Mouse (Mus musculus) thymus, adult 2 months (tissue): Measurements from ENCODE around the gene Dcxr. TPM values are rescaled to one million over a fixed set of nuclear protein-coding genes. Genes with fewer than 3 reads are reported as not detected.
A peak's percentile ranks its signal among the peaks of the same experiment; 100 is the strongest.

Experiments used
- DNase-seq: peaks from one replicate; pipeline ENCODE4 v3.0.0; 2021
- H3K27ac ChIP-seq: fragments of 200-500 bp; 2 replicates; pipeline ENCODE4 v1.5.1; 2012; ENCODE audit warnings: low read length, control low read depth; ENCODE audit not compliant: control insufficient read depth, insufficient read depth
- H3K27me3 ChIP-seq: fragments of 200-500 bp; 2 replicates; pipeline ENCODE4 v1.6.1; 2012; ENCODE audit warnings: mild to moderate bottlenecking, low read length, moderate library complexity, mixed read lengths; ENCODE audit not compliant: control insufficient read depth, insufficient read depth
- H3K36me3 ChIP-seq: fragments of 200-500 bp; 2 replicates; pipeline ENCODE4 v1.6.1; 2012; ENCODE audit warnings: mild to moderate bottlenecking, low read length, moderate library complexity; ENCODE audit not compliant: control insufficient read depth, insufficient read depth
- H3K4me1 ChIP-seq: fragments of 200-500 bp; replicated peaks from 2 replicates; pipeline ENCODE4 v1.6.1; 2012; ENCODE audit warnings: low read length; ENCODE audit not compliant: control insufficient read depth, insufficient read depth
- H3K4me3 ChIP-seq: fragments of 200-500 bp; 2 replicates; pipeline ENCODE4 v1.5.1; 2012; ENCODE audit warnings: mild to moderate bottlenecking, low read length, control low read depth, moderate library complexity; ENCODE audit not compliant: control insufficient read depth, insufficient read depth
- CTCF ChIP-seq: fragments of 200-500 bp; IDR thresholded peaks from 2 replicates; pipeline ENCODE4 v1.5.1; 2012; ENCODE audit warnings: mild to moderate bottlenecking, control low read depth, low read length, moderate library complexity, borderline replicate concordance; ENCODE audit not compliant: control insufficient read depth, poor library complexity, insufficient read depth; ENCODE audit errors: extremely low read depth
- POLR2A ChIP-seq: fragments of 200-500 bp; IDR thresholded peaks from 2 replicates; pipeline ENCODE4 v1.6.1; 2012; ENCODE audit warnings: mild to moderate bottlenecking, low read length, control low read depth, moderate library complexity; ENCODE audit not compliant: control insufficient read depth, poor library complexity, insufficient read depth; ENCODE audit errors: extremely low read depth
- WGBS: fragments of 180-500 bp; shearing (Covaris S2); methylation state at CpG from one replicate; pipeline ENCODE4 v1.1.7; 2018; 5-methylcytosine and 5-hydroxymethylcytosine counted together
- polyA plus RNA-seq: library from polyadenylated mRNA; depleted of rRNA; stranded (reverse); fragments of >200 nt; gene quantifications from 2 replicates; pipeline ENCODE4 v1.2.3, GENCODE M21; 2012

Dcxr gene
- polyA plus RNA-seq, 1 experiment: 126 TPM

DNA sequence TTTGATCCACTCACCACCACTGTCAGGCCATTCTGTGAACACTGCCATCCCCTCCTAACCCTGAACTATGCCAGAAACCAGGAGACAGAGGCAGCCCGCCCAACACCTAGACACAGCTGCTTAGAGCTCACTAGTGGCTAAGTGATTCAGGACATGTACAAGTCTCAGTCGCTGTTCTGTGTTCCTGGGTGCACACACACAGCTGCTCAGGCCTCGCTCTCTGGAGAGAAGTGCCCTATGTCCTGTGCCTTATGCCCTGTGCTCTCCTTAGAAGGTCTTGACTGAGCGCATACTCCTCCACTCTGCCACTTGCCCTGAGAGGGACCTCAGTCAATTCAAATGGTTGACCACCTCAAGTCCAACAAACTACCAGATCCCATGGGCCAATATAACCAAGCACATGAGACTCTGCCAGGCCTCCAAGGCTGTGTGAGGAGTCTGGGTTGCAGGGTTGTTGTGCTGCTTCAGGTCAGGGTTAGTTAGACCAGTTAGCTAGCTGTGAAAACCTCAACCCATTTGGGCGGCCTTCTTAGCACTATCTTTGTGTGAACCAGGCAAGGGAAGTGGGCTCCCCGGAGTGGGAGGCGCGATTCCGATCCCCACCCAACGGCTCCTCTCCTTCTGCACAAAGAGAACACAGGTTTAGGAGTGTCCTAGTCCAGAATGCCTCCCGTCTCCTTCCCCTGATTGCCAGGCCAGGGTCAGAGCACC, 1.6 kb upstream of the Dcxr start:
- Histone ChIP-seq H3K27me3 (no peaks in the 10 kb centered on the region; the same call in 1 of the 2 replicates), H3K27ac (no peak overlapping the region), H3K4me1 (peaks cover 9% of the 10 kb centered on the region), H3K36me3 (no peaks in the 10 kb centered on the region), H3K4me3 (no peak overlapping the region)
- DNase-seq: no peak
- WGBS: 91% methylated on average over 11 of the region's 11 CpGs
- TF ChIP-seq CTCF: no peak
- TF ChIP-seq POLR2A: no peak

DNA sequence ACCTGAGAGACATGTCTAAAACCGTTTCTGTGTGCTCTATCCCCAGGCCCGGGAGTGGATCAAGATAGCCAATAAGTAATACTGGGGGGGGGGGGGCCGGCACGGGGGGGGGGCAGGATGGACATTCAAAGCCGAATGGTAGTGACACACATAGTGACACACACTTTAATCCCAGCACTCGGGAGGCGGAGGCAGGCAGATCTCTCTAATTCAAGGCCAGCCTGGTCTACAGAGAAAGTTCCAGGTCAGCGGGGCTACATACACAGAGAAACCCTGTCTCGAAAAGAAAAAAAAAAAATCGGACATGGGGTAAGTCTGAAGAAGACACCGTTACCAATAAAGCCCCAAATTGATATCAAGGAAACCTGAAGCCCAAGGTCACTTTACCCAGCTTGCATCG, 483 bp upstream of the Dcxr start:
- peaks cover 9% of the 10 kb centered on the region for H3K4me1 ChIP-seq
- 66% methylated on average over 12 of the region's 12 CpGs for WGBS
- no peak overlapping the region for H3K4me3 ChIP-seq
- TF ChIP-seq POLR2A (no peak), CTCF (no peak)
- no peaks in the 10 kb centered on the region; the same call in 1 of the 2 replicates for H3K27me3 ChIP-seq
- no peaks in the 10 kb centered on the region for H3K36me3 ChIP-seq
- no peak overlapping the region for H3K27ac ChIP-seq
- DNase-seq: no peak

DNA sequence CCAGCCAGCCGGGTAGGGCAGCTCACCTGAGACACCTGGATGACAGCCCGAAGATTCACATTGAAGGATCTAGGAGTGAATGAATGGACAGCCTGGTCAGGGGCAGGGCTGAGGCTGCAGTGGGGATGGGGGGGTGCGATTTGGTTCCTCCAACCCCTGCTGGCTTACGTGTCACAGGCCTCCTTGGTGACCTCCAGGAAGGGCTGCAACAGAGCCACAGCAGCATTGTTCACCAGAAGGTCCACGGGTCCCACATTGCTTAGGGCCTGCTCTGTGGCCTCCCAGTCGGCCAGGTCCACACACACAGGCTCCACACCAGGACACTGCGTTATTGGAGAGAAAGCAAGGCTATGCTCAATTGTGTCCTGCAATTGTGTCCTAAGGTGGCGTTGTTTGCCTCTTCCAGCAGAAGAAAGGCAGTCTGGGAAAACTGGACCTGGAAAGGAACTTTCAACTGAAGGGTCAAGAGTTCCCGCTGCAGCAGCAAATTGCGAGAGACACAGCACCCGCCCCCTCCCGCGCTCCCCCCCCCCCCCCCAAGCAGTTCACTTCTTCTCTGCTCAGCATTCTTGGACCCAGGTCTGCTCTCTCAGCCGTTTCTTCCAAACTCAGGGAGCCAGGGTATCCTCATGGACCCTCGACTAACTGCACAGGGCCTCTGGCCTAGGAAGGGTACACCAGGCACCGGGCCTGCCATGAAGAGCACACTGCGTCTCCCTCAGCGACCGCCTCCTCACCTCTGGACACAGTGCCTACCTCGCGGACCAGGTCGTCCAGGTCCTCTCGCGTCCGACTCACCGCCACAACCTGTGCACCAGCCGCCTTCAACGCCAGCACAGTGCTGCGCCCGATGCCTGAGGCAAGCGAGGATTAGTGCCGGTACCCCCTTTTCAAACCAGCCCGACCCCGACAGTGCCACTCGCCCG, 575 bp downstream of the Dcxr start:
- H3K27ac ChIP-seq: no peak overlapping the region
- H3K4me1 ChIP-seq: peaks cover 17% of the 10 kb centered on the region
- WGBS: 34% methylated on average over 34 of the region's 36 CpGs
- H3K27me3 ChIP-seq: no peaks in the 10 kb centered on the region; the same call in 1 of the 2 replicates
- no peak for TF ChIP-seq CTCF
- no peak for TF ChIP-seq POLR2A
- peak overlapping the region; percentile 53 for H3K4me3 ChIP-seq
- no peaks in the 10 kb centered on the region for H3K36me3 ChIP-seq
- no peak for DNase-seq

DNA sequence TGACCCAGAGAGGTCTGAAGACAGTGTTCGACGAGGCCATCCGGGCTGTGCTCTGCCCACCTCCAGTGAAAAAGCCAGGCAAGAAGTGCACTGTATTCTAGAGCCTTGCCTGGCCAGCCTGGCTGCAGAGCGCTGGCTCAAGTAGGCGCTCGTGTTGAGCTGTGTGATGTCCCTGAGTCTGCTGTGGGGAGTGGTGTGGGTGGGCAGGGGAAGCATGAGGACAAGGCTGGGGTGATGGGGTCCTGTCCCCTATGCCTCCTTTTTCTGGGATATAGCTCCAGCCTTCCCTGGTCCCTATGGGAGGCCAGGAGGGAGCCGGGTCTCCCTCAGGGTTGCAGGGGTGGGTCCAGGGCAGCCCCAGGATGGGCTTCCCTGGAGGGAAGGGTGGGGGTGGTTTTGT, 3.6 kb downstream of the Dcxr start:
- TF ChIP-seq POLR2A (no peak), CTCF (no peak)
- Histone ChIP-seq H3K27ac (no peak overlapping the region), H3K4me1 (peaks cover 23% of the 10 kb centered on the region), H3K36me3 (no peaks in the 10 kb centered on the region), H3K4me3 (no peak overlapping the region), H3K27me3 (no peaks in the 10 kb centered on the region; the same call in 1 of the 2 replicates)
- no peak for DNase-seq
- WGBS: 95% methylated on average over 7 of the region's 7 CpGs

DNA sequence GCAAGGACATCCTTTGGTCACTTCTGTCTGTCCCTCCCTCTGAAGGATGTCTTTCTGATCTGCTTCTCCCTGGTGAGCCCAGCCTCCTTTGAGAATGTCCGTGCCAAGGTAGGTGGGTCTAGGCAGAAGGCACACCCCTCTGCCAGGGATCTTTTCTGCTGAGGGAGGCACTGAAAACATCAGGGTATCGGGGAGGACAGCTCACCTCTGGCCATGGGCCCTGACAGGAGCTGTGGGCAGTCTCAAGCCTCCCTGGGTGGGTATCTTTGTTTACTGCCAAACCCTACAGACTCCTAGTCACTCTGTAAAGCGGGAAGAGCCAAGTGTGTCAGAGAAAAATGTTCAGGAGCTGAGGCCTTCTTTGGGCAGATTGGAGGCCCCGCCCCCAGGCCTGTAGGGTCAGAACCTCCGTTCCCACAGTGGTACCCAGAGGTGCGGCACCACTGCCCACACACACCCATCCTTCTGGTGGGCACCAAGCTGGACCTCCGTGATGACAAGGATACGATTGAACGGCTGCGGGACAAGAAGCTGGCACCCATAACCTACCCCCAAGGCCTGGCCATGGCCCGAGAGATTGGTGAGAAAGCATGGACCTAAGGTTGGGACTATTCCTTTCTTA, 4.2 kb downstream of the Dcxr start:
- no peak for DNase-seq
- Histone ChIP-seq H3K27ac (no peak overlapping the region), H3K27me3 (no peaks in the 10 kb centered on the region; the same call in 1 of the 2 replicates), H3K4me3 (no peak overlapping the region), H3K36me3 (no peaks in the 10 kb centered on the region), H3K4me1 (peaks cover 23% of the 10 kb centered on the region)
- WGBS: 96% methylated on average over 11 of the region's 11 CpGs
- no peak for TF ChIP-seq POLR2A
- TF ChIP-seq CTCF: no peak

DNA sequence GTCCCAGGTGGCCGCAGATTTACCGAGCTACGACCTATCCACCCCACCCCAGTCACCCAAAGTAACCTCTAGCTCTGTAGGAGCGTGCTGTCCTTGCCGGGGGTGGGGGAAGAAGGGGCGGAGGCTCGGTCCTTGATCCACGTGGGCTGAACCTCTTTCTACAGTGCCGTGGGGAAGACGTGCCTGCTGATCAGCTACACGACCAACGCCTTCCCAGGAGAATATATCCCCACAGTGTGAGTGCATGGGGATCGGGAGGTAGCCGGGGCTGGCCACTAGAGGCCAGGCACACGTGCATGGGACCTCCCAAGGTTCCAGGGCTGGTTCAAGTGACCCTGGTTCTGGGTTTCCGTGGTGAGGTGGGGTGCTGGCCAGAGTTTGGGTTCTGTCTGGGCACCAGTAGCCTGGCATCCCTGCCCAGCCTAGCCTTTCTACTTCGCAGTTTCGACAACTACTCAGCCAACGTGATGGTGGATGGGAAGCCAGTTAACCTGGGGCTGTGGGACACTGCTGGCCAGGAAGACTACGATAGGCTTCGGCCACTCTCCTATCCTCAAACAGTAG, 4.9 kb downstream of the Dcxr start:
- 22% methylated on average over 21 of the region's 21 CpGs for WGBS
- H3K27me3 ChIP-seq: no peaks in the 10 kb centered on the region; the same call in 1 of the 2 replicates
- DNase-seq: no peak
- peaks cover 23% of the 10 kb centered on the region for H3K4me1 ChIP-seq
- H3K36me3 ChIP-seq: no peaks in the 10 kb centered on the region
- peak overlapping the region; percentile 42 for H3K4me3 ChIP-seq
- no peak for TF ChIP-seq POLR2A
- no peak for TF ChIP-seq CTCF
- H3K27ac ChIP-seq: no peak overlapping the region
